Mouse (Mus musculus): Measurements from ENCODE around the gene Wasf2.

- no peak for TF ChIP-seq CTCF (IDR thresholded peaks at IDR 0.05; ENCODE audit: extremely low read depth, insufficient read depth, low read length)
- TF ChIP-seq POLR2A (IDR thresholded peaks at IDR 0.05; ENCODE audit: extremely low read depth, insufficient read depth, low read length), result no peak
Observed at GRCm38 (mm10) chr4:133202254-133202653, 71.9 kb downstream of the Wasf2 start.

All from cortical plate, adult 2 months (tissue).